Mouse (Mus musculus): ENCODE results near the gene Lhfpl5. TPM values are rescaled to one million over a fixed set of nuclear protein-coding genes. Genes with fewer than 3 reads are reported as not detected.

Lhfpl5 gene
- polyA plus RNA-seq (2015; fragmentation: Nextera tagmentation; extraction: Ambion mirVana), result 0.14 and 0.39 TPM in 2 replicates

GRCm38 (mm10) chr17:28575244-28576125, at the start of gene Lhfpl5:
Gene Lhfpl5, plus strand, starts transcription at chr17:28575641.
- H3K4me1 ChIP-seq (ENCODE audit: control insufficient read depth, insufficient read depth, low read length), result no peaks in the 10 kb centered on the region
- H3K27me3 ChIP-seq (ENCODE audit: control insufficient read depth, insufficient read depth, low read length), result no peaks in the 10 kb centered on the region
- H3K4me3 ChIP-seq (ENCODE audit: low read length), result peak within 1 kb of the TSS; percentile 1; the same call in 1 of the 2 replicates
- no peak within 1 kb of the TSS for H3K27ac ChIP-seq (ENCODE audit: low read length)
- no peaks in the 10 kb centered on the region for H3K36me3 ChIP-seq (ENCODE audit: control insufficient read depth, insufficient read depth)
- no peaks in the 10 kb centered on the region for H3K9me3 ChIP-seq (replicated peaks; ENCODE audit: control insufficient read depth, low read length)
- peak within 1 kb of the TSS; percentile 39 for H3K4me2 ChIP-seq (ENCODE audit: low read depth, low read length)
- no peak within 1 kb of the TSS for H3K9ac ChIP-seq (ENCODE audit: low read length)
- peak; percentile 69 for ATAC-seq (replicated peaks; ENCODE audit: extremely low read depth, insufficient read depth, low FRiP score)
- 16% methylated on average over 50 of the region's 50 CpGs for WGBS

- 34% methylated on average over 12 of the region's 12 CpGs for WGBS
- ATAC-seq (replicated peaks; ENCODE audit: extremely low read depth, insufficient read depth, low FRiP score), result no peak
- Histone ChIP-seq H3K4me2 (ENCODE audit: low read depth, low read length) (peak overlapping the region; percentile 50), H3K4me1 (ENCODE audit: control insufficient read depth, insufficient read depth, low read length) (peaks cover 13% of the 10 kb centered on the region; the same call in 1 of the 2 replicates), H3K27me3 (ENCODE audit: control insufficient read depth, insufficient read depth, low read length) (peaks cover 4% of the 10 kb centered on the region; the same call in 1 of the 2 replicates), H3K4me3 (ENCODE audit: low read length) (no peak overlapping the region), H3K9ac (ENCODE audit: low read length) (0 out of 2 replicates have a peak overlapping the region, but pooled peaks have one; percentile 34), H3K9me3 (replicated peaks; ENCODE audit: control insufficient read depth, low read length) (no peaks in the 10 kb centered on the region), H3K27ac (ENCODE audit: low read length) (0 out of 2 replicates have a peak overlapping the region, but pooled peaks have one; percentile 14), H3K36me3 (ENCODE audit: control insufficient read depth, insufficient read depth) (no peaks in the 10 kb centered on the region)
Observed at GRCm38 (mm10) chr17:28527184-28528042, 48.0 kb upstream of the Lhfpl5 start.

- Histone ChIP-seq H3K36me3 (ENCODE audit: control insufficient read depth, insufficient read depth) (no peaks in the 10 kb centered on the region), H3K9me3 (replicated peaks; ENCODE audit: control insufficient read depth, low read length) (no peaks in the 10 kb centered on the region), H3K27ac (ENCODE audit: low read length) (no peak overlapping the region), H3K27me3 (ENCODE audit: control insufficient read depth, insufficient read depth, low read length) (peaks cover 4% of the 10 kb centered on the region; the same call in 1 of the 2 replicates), H3K9ac (ENCODE audit: low read length) (no peak overlapping the region), H3K4me2 (ENCODE audit: low read depth, low read length) (peak overlapping the region; percentile 50), H3K4me3 (ENCODE audit: low read length) (no peak overlapping the region), H3K4me1 (ENCODE audit: control insufficient read depth, insufficient read depth, low read length) (peaks cover 13% of the 10 kb centered on the region; the same call in 1 of the 2 replicates)
- WGBS, result 3% methylated on average over 6 of the region's 6 CpGs
- ATAC-seq (replicated peaks; ENCODE audit: extremely low read depth, insufficient read depth, low FRiP score), result 0 out of 2 replicates have a peak, but pooled peaks have one; percentile 29
Observed at GRCm38 (mm10) chr17:28528043-28528351, 47.4 kb upstream of the Lhfpl5 start.

GRCm38 (mm10) chr17:28529116-28529515, 46.3 kb upstream of the Lhfpl5 start:
- peaks cover 9% of the 10 kb centered on the region; the same call in 1 of the 2 replicates for H3K4me1 ChIP-seq (ENCODE audit: control insufficient read depth, insufficient read depth, low read length)
- H3K4me3 ChIP-seq (ENCODE audit: low read length), result no peak overlapping the region
- H3K27me3 ChIP-seq (ENCODE audit: control insufficient read depth, insufficient read depth, low read length), result peaks cover 4% of the 10 kb centered on the region; the same call in 1 of the 2 replicates
- H3K9ac ChIP-seq (ENCODE audit: low read length), result no peak overlapping the region
- H3K27ac ChIP-seq (ENCODE audit: low read length), result no peak overlapping the region
- WGBS, result 55% methylated on average over 4 of the region's 4 CpGs
- H3K36me3 ChIP-seq (ENCODE audit: control insufficient read depth, insufficient read depth), result no peaks in the 10 kb centered on the region
- no peak for ATAC-seq (replicated peaks; ENCODE audit: extremely low read depth, insufficient read depth, low FRiP score)
- H3K9me3 ChIP-seq (replicated peaks; ENCODE audit: control insufficient read depth, low read length), result no peaks in the 10 kb centered on the region
- no peak overlapping the region for H3K4me2 ChIP-seq (ENCODE audit: low read depth, low read length)

- ATAC-seq (replicated peaks; ENCODE audit: extremely low read depth, insufficient read depth, low FRiP score), result no peak
- H3K36me3 ChIP-seq (ENCODE audit: control insufficient read depth, insufficient read depth), result no peaks in the 10 kb centered on the region
- H3K27me3 ChIP-seq (ENCODE audit: control insufficient read depth, insufficient read depth, low read length), result peaks cover 2% of the 10 kb centered on the region; the same call in 1 of the 2 replicates
- H3K4me1 ChIP-seq (ENCODE audit: control insufficient read depth, insufficient read depth, low read length), result peaks cover 9% of the 10 kb centered on the region; the same call in 1 of the 2 replicates
- WGBS, result 88% methylated on average over 6 of the region's 6 CpGs
- no peak within 1 kb of the TSS for H3K9ac ChIP-seq (ENCODE audit: low read length)
- H3K4me3 ChIP-seq (ENCODE audit: low read length), result no peak within 1 kb of the TSS
- no peaks in the 10 kb centered on the region for H3K9me3 ChIP-seq (replicated peaks; ENCODE audit: control insufficient read depth, low read length)
- H3K27ac ChIP-seq (ENCODE audit: low read length), result no peak within 1 kb of the TSS
- H3K4me2 ChIP-seq (ENCODE audit: low read depth, low read length), result no peak within 1 kb of the TSS
Observed at GRCm38 (mm10) chr17:28530506-28530905, 44.9 kb upstream of the Lhfpl5 start, which contains the start of gene Armc12. Gene Armc12, plus strand, starts transcription at chr17:28530806.

GRCm38 (mm10) chr17:28531946-28532345, 43.5 kb upstream of the Lhfpl5 start:
- Histone ChIP-seq H3K4me2 (ENCODE audit: low read depth, low read length) (no peak overlapping the region), H3K4me3 (ENCODE audit: low read length) (no peak overlapping the region), H3K36me3 (ENCODE audit: control insufficient read depth, insufficient read depth) (no peaks in the 10 kb centered on the region), H3K4me1 (ENCODE audit: control insufficient read depth, insufficient read depth, low read length) (peaks cover 9% of the 10 kb centered on the region; the same call in 1 of the 2 replicates), H3K9me3 (replicated peaks; ENCODE audit: control insufficient read depth, low read length) (no peaks in the 10 kb centered on the region), H3K27me3 (ENCODE audit: control insufficient read depth, insufficient read depth, low read length) (peaks cover 2% of the 10 kb centered on the region; the same call in 1 of the 2 replicates), H3K27ac (ENCODE audit: low read length) (no peak overlapping the region), H3K9ac (ENCODE audit: low read length) (no peak overlapping the region)
- no peak for ATAC-seq (replicated peaks; ENCODE audit: extremely low read depth, insufficient read depth, low FRiP score)
- 17% methylated on average over 18 of the region's 18 CpGs for WGBS

- no peak for ATAC-seq (replicated peaks; ENCODE audit: extremely low read depth, insufficient read depth, low FRiP score)
- peaks cover 5% of the 10 kb centered on the region; the same call in 1 of the 2 replicates for H3K4me1 ChIP-seq (ENCODE audit: control insufficient read depth, insufficient read depth, low read length)
- WGBS, result 77% methylated on average over 7 of the region's 7 CpGs
Observed at GRCm38 (mm10) chr17:28532557-28532956, 42.9 kb upstream of the Lhfpl5 start.

GRCm38 (mm10) chr17:28533327-28533726, 42.1 kb upstream of the Lhfpl5 start:
- WGBS, result 83% methylated on average over 13 of the region's 13 CpGs
- H3K27ac ChIP-seq (ENCODE audit: low read length), result no peak overlapping the region
- H3K4me1 ChIP-seq (ENCODE audit: control insufficient read depth, insufficient read depth, low read length), result 0 out of 2 replicates have a peak, but pooled peaks cover 3% of the 10 kb centered on the region
- H3K36me3 ChIP-seq (ENCODE audit: control insufficient read depth, insufficient read depth), result no peaks in the 10 kb centered on the region
- peaks cover 3% of the 10 kb centered on the region; the same call in 1 of the 2 replicates for H3K9me3 ChIP-seq (replicated peaks; ENCODE audit: control insufficient read depth, low read length)
- ATAC-seq (replicated peaks; ENCODE audit: extremely low read depth, insufficient read depth, low FRiP score), result no peak
- peaks cover 2% of the 10 kb centered on the region; the same call in 1 of the 2 replicates for H3K27me3 ChIP-seq (ENCODE audit: control insufficient read depth, insufficient read depth, low read length)
- H3K4me2 ChIP-seq (ENCODE audit: low read depth, low read length), result no peak overlapping the region
- H3K4me3 ChIP-seq (ENCODE audit: low read length), result no peak overlapping the region
- no peak overlapping the region for H3K9ac ChIP-seq (ENCODE audit: low read length)

More at GRCm38 (mm10) chr17:28532557-28532956, 42.9 kb upstream of the Lhfpl5 start:
- no peak overlapping the region for H3K27ac ChIP-seq (ENCODE audit: low read length)
- H3K4me3 ChIP-seq (ENCODE audit: low read length), result no peak overlapping the region
- H3K9ac ChIP-seq (ENCODE audit: low read length), result no peak overlapping the region
- H3K36me3 ChIP-seq (ENCODE audit: control insufficient read depth, insufficient read depth), result no peaks in the 10 kb centered on the region
- no peaks in the 10 kb centered on the region for H3K9me3 ChIP-seq (replicated peaks; ENCODE audit: control insufficient read depth, low read length)
- peaks cover 2% of the 10 kb centered on the region; the same call in 1 of the 2 replicates for H3K27me3 ChIP-seq (ENCODE audit: control insufficient read depth, insufficient read depth, low read length)
- no peak overlapping the region for H3K4me2 ChIP-seq (ENCODE audit: low read depth, low read length)

Data from heart, embryonic 16.5 days (tissue).